Mouse (Mus musculus): ENCODE data around the gene Bhlhb9. TPM values are rescaled to one million over a fixed set of nuclear protein-coding genes. Genes with fewer than 3 reads are reported as not detected.
A peak's percentile ranks its signal among the peaks of the same experiment; 100 is the strongest.
"Not testable (repeated sequence)": the region's sequence is repeated elsewhere in the genome, so short reads cannot be mapped to it uniquely, and the experiment has no call there.

The Bhlhb9 gene
- polyA plus RNA-seq, 1 experiment, result not detected

DNA sequence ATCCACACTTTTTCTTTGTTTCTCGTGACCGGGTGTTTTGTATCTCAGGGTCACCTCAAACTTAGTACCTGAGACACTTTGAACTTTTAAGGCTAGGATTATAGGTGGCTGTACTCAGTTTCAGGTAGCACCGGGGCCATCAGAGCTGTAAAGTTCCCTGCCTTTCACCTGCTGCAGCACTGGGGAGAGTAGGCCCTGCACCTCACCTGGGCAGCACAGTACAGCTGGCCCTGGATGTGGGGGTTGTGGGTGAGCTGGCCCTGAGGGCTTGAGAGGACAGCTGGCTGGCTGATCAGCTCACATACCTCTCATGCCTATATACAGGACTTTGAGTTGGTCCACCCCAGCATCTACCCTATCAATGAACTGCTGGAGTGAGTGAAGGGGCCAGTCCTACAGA is 6.8 kb downstream of the Bhlhb9 start:
- Histone ChIP-seq H3K4me1 (ENCODE audit: control insufficient read depth, insufficient read depth, low read length) (0 out of 2 replicates have a peak, but pooled peaks cover 2% of the 10 kb centered on the region), H3K27ac (ENCODE audit: insufficient read depth, low read depth, low read length) (no peak overlapping the region), H3K4me3 (ENCODE audit: insufficient read depth, low read depth, low read length) (no peak overlapping the region)
- TF ChIP-seq CTCF (IDR thresholded peaks at IDR 0.05; ENCODE audit: insufficient read depth, low read depth, low read length), result no peak
- no peak for TF ChIP-seq POLR2A (IDR thresholded peaks at IDR 0.05; ENCODE audit: insufficient read depth, low read depth, low read length)
- WGBS, result 86% methylated on average over 3 of the region's 3 CpGs

DNA sequence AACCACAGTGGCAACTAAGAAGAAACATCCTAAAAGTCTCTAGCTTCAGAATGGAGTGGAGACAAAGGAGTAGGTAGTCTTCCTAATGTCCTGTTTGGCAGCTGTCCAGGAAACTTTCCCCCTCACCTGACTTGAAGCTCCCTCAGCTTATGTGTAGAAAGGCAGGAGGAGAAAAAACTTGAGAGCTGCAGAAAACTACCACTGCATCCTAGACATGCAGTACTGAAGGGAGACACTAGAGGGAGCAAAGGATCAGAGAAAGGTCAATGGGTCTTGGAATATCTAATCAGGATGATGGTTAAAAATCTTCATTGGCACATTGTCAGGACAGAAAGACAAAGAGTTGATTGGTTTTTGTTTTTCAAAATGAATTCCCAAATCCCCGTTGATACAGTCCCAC is 8.4 kb downstream of the Bhlhb9 start:
- H3K27ac ChIP-seq (ENCODE audit: insufficient read depth, low read depth, low read length), result no peak overlapping the region
- no peak for TF ChIP-seq POLR2A (IDR thresholded peaks at IDR 0.05; ENCODE audit: insufficient read depth, low read depth, low read length)
- no peak for TF ChIP-seq CTCF (IDR thresholded peaks at IDR 0.05; ENCODE audit: insufficient read depth, low read depth, low read length)
- 0 out of 2 replicates have a peak, but pooled peaks cover 2% of the 10 kb centered on the region for H3K4me1 ChIP-seq (ENCODE audit: control insufficient read depth, insufficient read depth, low read length)
- no peak overlapping the region for H3K4me3 ChIP-seq (ENCODE audit: insufficient read depth, low read depth, low read length)
- 27% methylated on average over 1 of the region's 1 CpGs for WGBS

DNA sequence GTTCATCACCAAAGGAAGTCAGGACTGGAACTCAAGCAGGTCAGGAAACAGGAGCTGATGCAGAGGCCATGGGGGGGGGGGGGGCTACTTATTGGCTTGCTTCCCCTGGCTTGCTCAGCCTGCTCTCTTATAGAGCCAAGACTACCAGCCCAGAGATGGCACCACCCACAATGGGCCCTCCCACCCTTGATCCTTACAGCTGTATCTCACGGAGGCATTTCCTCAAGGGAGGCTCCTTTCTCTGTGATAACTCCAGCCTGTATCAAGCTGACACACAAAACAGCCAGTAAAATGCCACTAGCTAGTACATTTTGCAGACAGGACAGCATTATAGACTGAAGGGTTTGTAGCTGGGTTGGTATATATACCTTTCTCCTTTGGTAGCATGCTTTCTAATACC is 38.5 kb downstream of the Bhlhb9 start:
- not testable (repeated sequence) for H3K4me3 ChIP-seq (ENCODE audit: insufficient read depth, low read depth, low read length); H3K27ac ChIP-seq (ENCODE audit: insufficient read depth, low read depth, low read length); H3K4me1 ChIP-seq (ENCODE audit: control insufficient read depth, insufficient read depth, low read length)
- 40% methylated on average over 1 of the region's 1 CpGs for WGBS

DNA sequence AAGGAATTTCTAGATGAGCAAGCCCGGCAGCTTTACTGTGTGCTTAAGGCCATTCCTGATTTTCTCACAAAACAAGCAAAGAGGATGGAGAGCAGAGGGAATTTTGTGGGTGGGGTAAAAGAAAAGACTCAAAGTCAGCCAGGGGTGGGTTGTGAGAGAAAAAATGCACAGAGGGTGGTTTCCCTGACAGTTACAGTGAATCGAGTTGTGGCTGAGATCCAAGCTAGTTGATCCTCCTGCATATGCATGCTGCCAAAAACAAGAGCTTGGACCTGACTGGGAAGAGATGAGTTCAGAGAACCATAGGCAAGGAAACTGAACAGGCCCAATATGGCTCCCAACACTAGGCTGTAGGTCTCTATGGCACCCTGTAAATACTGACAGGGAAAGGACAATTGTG is 40.5 kb downstream of the Bhlhb9 start:
- Histone ChIP-seq H3K4me3 (ENCODE audit: insufficient read depth, low read depth, low read length) (no peak overlapping the region), H3K27ac (ENCODE audit: insufficient read depth, low read depth, low read length) (no peak overlapping the region), H3K4me1 (ENCODE audit: control insufficient read depth, insufficient read depth, low read length) (peaks cover 4% of the 10 kb centered on the region; the same call in 1 of the 2 replicates)
- WGBS, result 43% methylated on average over 2 of the region's 2 CpGs
- TF ChIP-seq POLR2A (IDR thresholded peaks at IDR 0.05; ENCODE audit: insufficient read depth, low read depth, low read length) (no peak), CTCF (IDR thresholded peaks at IDR 0.05; ENCODE audit: insufficient read depth, low read depth, low read length) (no peak)

DNA sequence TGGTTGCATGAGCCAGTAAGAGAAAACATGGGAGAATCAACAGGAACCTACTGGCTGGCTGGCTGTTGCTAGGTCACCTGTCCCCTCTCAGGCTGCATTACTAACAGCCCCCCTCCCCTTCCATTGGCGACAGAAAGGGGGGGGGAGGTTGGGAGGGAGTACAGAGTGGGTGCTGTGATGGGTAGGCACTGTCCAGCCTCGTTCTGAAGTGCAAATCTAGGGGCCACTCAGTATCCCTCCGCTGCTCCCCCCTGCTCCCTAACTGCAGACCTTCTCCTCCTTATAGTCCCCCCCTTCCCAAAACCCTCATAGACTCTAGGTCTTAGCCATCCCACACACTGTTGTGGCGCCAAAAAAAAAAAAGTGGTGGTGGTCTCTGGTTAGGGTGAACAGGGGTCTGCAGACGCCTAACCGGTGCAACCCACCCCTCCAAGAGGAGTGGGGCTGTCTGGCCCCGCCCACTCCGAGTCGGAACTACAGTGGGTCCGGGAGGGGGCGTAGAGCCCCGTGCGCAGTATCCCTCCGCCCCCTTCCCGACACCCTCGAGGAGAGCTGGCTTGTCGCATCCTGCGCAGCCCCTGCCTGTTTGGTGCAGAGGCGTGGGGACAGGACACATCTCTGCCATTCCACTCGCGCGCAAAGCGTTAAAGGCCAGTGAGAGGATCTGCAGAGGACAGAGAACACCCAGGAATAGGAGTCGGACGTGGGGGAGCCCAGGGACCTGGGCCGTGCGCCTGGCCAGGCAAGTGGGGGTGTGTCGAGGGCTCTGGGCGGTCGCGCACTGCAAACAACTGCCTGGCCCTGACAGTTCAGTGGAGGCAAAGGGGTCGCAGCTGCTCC is 41.3 kb downstream of the Bhlhb9 start, which contains the start of gene Gprasp2:
Gprasp2 (plus strand) TSS at position 514 of the 840 bp plus-strand sequence.
- not testable (repeated sequence) for H3K4me1 ChIP-seq (ENCODE audit: control insufficient read depth, insufficient read depth, low read length)
- TF ChIP-seq POLR2A (IDR thresholded peaks at IDR 0.05; ENCODE audit: insufficient read depth, low read depth, low read length), result 0 out of 2 replicates have a peak, but pooled peaks have one; percentile 13
- H3K4me3 ChIP-seq (ENCODE audit: insufficient read depth, low read depth, low read length), result peak within 1 kb of the TSS; percentile 83
- peak within 1 kb of the TSS; percentile 75; the same call in 1 of the 2 replicates for H3K27ac ChIP-seq (ENCODE audit: insufficient read depth, low read depth, low read length)
- WGBS, result 17% methylated on average over 29 of the region's 32 CpGs

DNA sequence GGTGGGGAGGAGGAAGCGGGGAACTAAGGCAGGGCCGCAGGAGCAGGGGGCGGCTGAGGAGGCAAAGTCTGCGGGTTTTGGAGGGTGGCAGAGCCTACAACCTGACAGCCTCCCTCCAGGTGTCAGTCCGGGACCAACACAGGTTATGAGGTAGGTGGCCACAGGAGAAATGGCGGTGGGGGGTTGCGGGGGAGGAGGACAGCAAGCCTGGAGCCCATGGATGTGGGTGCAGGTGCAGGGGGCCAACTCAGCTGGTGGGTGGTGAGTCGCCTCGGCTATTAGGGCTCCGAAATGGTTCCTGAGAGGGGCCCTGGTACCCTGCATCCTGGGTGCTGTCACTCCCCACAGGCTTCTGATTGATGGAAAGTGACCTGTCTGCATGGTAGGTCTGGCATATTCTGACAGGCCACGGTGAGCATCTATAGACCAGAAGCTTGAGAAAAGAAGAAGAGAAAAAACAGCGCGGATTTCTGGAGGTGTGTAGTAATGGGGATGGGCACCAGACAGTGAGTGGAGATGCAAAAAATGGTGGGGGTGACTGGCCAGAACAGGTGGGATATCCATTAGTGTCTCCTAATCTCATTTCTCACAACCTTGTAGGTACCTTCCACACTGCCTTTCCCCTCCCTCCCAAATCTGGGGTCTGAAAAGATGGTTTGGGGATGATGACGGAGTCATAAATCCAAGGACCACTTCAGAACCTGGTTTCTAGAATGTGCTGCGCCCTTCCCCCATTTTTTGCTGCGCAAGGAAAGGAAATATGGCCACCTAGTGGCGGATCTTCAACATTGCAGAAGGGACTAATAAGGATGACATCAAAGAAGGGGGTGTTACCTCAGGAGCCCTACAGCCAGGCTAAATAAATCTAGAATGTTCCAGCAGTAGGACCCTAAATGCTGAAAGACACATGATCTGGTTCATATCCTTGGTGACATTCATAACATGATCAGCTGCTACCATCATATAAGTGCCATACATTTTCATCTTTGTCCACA is 42.3 kb downstream of the Bhlhb9 start:
- 22% methylated on average over 17 of the region's 17 CpGs for WGBS
- H3K4me1 ChIP-seq (ENCODE audit: control insufficient read depth, insufficient read depth, low read length), result not testable (repeated sequence)
- Histone ChIP-seq H3K4me3 (ENCODE audit: insufficient read depth, low read depth, low read length) (peak overlapping the region; percentile 83), H3K27ac (ENCODE audit: insufficient read depth, low read depth, low read length) (peak overlapping the region; percentile 75; the same call in 1 of the 2 replicates)

DNA sequence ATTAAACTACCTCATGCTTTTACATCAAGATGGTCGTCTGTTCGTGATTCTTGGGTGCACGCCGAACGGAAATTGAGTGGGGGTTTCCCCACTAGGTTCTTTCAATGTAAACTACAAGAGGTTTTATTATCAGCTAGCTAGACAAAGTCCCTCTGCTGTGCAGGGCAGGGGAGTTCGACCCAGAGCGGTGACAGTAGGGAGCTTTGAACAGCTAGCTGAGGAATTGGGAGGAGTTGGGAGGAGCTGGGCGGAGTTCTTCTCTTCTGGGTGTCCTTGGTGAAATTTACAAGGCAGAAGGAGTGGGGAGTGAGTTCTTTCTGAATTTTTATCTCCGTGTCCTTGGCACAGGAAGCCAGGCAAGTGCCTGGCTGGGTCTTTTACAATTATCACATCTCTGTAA is 69.4 kb downstream of the Bhlhb9 start:
- WGBS, result 73% methylated on average over 9 of the region's 9 CpGs
- H3K4me1 ChIP-seq (ENCODE audit: control insufficient read depth, insufficient read depth, low read length); H3K4me3 ChIP-seq (ENCODE audit: insufficient read depth, low read depth, low read length); H3K27ac ChIP-seq (ENCODE audit: insufficient read depth, low read depth, low read length): not testable (repeated sequence)

DNA sequence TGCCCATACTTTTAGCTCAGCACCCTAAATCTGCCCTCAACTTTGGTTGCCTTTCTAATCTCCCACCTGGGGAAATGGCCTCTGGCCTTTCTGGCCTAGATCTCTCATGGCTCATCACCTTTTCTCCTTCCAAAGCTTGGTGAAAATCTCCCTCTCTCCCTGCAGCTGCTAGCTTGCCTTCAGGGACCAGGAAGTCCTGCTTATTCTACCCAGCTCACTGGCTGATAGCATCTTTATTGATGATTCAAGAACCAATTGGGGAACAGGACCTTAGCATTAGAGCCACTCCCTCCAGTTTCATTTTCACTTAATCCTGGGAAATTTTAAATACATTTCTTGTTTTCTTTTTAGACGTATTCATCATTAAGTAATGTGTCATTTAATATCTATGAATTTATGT is 79.3 kb downstream of the Bhlhb9 start:
- Histone ChIP-seq H3K4me3 (ENCODE audit: insufficient read depth, low read depth, low read length) (no peak overlapping the region), H3K27ac (ENCODE audit: insufficient read depth, low read depth, low read length) (no peak overlapping the region), H3K4me1 (ENCODE audit: control insufficient read depth, insufficient read depth, low read length) (no peaks in the 10 kb centered on the region)
- 82% methylated on average over 1 of the region's 1 CpGs for WGBS
- TF ChIP-seq CTCF (IDR thresholded peaks at IDR 0.05; ENCODE audit: insufficient read depth, low read depth, low read length), result no peak
- TF ChIP-seq POLR2A (IDR thresholded peaks at IDR 0.05; ENCODE audit: insufficient read depth, low read depth, low read length), result no peak

DNA sequence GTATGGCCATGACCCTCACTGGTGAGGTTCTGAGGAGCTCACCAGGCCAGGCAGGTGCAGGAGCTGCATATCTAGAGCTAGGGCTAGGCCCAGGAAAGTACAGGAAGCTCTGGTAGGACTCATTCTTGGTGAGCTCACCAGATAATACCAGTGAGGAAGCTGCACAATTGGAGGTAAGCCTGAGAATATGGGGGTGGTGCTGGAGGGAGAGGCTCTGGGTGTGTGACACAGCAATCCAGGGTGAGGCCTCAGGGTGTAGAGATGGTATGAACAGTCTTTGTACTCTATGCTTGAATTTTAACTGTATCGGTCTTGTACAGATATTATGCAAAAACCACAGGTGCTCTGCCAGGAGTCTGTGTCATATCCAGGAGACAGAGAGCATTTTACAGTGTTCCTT is 82.2 kb downstream of the Bhlhb9 start:
- no peak overlapping the region for H3K27ac ChIP-seq (ENCODE audit: insufficient read depth, low read depth, low read length)
- TF ChIP-seq POLR2A (IDR thresholded peaks at IDR 0.05; ENCODE audit: insufficient read depth, low read depth, low read length), result no peak
- TF ChIP-seq CTCF (IDR thresholded peaks at IDR 0.05; ENCODE audit: insufficient read depth, low read depth, low read length), result no peak
- H3K4me3 ChIP-seq (ENCODE audit: insufficient read depth, low read depth, low read length), result no peak overlapping the region
- WGBS, result 95% methylated on average over 1 of the region's 1 CpGs
- H3K4me1 ChIP-seq (ENCODE audit: control insufficient read depth, insufficient read depth, low read length), result no peaks in the 10 kb centered on the region
